Mouse (Mus musculus): ENCODE data around the gene St6galnac5. TPM values are rescaled to one million over a fixed set of nuclear protein-coding genes. Genes with fewer than 3 reads are reported as not detected.

The St6galnac5 gene
- 0.70 and 1.4 TPM in 2 replicates for total RNA-seq (2021)
- long read RNA-seq, experiment 1, full-length matches to known transcripts = 1 of 1 reads
- long read RNA-seq, experiment 1, partial matches to known transcripts = 0 of 1 reads
- long read RNA-seq, experiment 1, other reads (novel, unspliced or antisense) = 0 of 1 reads
- long read RNA-seq, experiment 2, full-length matches to known transcripts = 1 of 2 reads
- long read RNA-seq, experiment 2, partial matches to known transcripts = 1 of 2 reads
- long read RNA-seq, experiment 2, other reads (novel, unspliced or antisense) = 0 of 2 reads

GRCm38 (mm10) chr3:152981988-152982387 is at the start of gene St6galnac5:
Gene St6galnac5, minus strand, starts transcription at chr3:152982246.
- no peak for DNase-seq

DNA sequence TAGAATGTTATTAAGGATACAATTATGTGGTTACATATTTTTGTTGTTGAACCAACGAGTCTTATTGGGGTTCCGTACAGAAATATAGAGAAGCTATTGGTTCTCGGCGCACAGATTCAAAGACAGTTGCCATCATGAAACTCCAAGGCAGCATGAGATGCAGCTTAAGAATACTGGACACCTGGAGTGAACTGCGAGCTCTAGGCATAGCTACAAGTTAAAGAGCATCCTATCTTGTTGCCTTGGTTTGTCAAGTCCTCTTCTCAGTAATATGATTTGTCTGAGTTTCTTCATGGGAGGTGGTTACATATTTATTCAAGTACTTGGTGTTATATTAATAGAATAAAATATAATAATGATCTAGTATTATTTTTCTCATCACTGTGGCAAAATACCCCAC is 48.7 kb upstream of the St6galnac5 start:
- DNase-seq = no peak

- DNase-seq = no peak
Observed at GRCm38 (mm10) chr3:153024016-153024415, 42.0 kb upstream of the St6galnac5 start.

DNA sequence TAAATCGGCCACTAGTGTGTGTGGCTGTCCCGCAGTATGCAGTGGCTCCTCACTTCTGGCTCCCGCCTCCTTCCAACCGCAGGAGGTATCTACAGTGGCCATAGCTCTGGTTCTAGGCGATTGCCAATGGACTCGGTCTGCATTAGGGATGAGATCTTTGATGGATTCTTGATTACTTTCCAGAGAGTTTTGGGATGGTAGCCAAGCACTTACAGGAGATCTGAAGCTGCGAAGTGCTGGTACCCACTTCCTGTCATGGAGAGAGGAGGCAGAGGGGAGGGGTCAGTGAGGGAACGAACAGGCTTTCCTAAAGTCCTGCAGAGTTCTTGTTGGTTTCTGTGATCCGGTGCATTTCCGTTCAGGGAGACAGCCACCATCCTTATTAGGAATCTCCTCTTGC is 36.0 kb upstream of the St6galnac5 start:
- DNase-seq = no peak

DNA sequence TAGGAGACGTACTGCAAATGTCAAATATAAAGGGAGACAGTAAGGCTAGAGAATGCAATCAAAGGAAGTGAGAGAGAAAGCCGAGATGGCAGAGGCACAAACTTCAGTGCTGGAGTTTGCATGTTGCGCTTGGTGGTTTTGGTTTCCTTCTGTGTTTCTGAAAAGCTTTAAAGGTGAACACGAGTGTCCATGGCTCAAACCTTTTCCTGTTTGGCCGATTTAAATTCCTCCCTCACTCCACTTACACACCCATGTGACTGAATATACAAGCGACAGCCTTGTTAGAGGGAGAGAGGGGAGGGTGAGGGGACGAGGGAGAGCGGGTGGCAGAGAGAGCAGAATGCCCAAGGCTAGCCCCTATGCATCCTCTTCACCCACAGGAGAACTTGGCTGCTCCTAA is 34.3 kb upstream of the St6galnac5 start:
- no peak for DNase-seq

DNA sequence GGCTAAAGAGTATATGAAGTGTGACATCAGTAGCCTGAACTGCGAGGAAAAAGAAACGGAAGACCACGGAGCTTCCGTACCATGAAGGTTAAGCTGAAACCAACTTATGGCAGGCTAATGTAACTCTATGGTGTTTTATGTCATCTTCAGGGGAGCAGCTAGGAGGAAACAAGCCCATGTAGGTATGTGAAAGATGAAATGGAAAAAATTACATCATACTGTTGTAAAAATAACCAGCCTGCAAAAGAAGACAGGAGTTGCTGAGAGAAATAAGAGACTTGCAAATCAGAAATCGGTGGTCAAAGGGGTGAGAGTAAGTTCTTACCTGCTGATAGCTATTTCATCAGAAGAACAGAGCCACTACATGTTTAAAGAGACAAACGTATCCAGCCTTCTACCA is 24.8 kb upstream of the St6galnac5 start:
- DNase-seq = no peak

DNA sequence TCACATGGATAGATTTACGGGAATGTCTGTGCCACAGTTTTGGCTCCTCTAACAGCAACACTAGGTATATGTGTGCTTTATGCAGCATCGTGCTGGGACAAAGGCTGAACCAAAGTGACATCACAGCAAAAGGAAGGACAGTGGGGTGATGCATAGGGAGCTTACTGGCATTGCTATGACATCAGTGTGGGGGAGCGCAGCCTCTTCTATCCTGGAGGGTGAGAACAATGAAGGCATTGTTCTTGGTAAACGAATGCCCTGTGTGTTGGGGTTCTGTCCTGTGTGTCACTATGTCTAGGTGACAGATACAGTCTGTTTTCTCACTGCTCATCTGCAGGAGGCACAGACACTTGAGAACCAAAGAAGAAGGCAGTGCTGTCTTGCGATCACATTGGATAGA is 16.9 kb upstream of the St6galnac5 start:
- DNase-seq = no peak

GRCm38 (mm10) chr3:152998106-152998505 is 16.1 kb upstream of the St6galnac5 start:
- no peak for DNase-seq

- no peak for DNase-seq
Observed at GRCm38 (mm10) chr3:152993608-152994007, 11.6 kb upstream of the St6galnac5 start.

GRCm38 (mm10) chr3:152990787-152991186 is 8.7 kb upstream of the St6galnac5 start:
- DNase-seq = no peak

- peak; percentile 22 for DNase-seq
Observed at GRCm38 (mm10) chr3:152980978-152981974, 770 bp downstream of the St6galnac5 start.

DNA sequence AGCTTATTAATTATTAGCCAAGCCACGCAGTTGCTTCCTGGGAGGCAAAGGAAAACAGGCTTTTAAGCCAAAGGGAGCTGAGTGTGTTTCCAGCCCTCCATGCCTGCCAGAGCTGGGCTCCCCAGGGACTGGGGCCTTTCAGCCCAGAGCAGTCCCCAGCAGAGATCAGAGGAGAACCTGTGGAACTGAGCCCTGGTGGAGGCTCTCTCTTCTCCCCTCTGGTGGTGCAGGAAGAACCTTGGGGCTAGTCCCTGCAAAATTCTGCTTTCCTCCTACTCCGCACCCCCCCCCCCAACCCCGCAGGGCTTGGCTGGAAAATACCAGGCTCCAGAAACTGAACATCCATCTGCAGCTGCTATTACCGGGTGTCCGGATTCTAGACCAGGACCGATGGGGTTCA is 1.6 kb downstream of the St6galnac5 start:
- peak; percentile 53 for DNase-seq

- DNase-seq = no peak
Observed at GRCm38 (mm10) chr3:152979481-152980092, 2.5 kb downstream of the St6galnac5 start.

GRCm38 (mm10) chr3:152971373-152971772 is 10.7 kb downstream of the St6galnac5 start:
- no peak for DNase-seq

DNA sequence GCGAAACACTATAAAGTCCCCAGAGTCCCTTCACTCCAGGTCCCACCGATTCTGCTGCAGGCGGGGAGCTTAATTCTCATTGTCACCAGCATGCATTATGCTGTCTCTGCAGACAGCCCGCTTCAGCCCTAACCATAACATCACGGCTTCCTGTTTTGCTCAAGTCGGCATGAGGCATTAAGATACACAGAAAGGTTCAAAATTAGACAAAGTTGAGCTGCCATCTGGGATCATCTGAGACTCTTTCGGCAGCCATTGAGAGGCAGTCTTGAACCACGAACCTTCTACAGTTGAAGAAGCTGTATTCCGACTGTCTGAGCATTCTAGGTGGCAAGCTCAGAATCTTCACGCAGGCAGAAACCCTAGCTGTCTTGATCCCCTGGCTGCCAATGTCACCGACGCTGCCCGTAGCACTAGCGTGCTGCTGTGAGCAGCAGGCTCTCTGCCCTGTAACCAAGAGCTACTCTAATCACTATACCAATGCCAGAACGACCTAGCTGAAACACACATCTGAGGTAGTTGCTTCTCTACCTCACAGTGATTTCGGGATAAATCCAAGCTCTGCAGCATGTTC is 12.2 kb downstream of the St6galnac5 start:
- no peak for DNase-seq

DNA sequence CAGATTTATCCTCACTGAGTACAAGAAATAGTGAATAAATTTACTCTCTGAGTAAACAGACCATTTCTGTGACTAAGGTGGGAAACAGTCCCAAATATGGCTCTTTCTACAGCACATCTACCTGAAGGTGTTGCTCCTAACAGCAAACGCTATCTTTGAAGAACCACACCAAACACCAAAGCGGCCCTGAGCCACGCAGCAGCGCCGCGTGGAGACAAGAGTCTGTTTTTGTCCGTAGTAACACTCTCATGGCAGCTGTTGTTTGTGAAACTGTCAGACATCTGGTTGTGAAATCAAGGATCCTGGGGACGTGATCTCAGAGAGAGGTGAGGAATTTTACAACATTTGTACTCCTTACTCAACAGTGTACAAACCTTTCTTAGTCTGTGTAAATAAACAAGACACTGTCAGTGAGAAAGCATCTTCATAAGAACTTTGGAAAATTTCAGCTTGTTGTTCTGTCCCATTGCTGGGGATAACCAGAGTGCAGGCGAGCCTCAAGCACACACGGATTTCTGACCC is 20.1 kb downstream of the St6galnac5 start:
- DNase-seq = no peak

DNA sequence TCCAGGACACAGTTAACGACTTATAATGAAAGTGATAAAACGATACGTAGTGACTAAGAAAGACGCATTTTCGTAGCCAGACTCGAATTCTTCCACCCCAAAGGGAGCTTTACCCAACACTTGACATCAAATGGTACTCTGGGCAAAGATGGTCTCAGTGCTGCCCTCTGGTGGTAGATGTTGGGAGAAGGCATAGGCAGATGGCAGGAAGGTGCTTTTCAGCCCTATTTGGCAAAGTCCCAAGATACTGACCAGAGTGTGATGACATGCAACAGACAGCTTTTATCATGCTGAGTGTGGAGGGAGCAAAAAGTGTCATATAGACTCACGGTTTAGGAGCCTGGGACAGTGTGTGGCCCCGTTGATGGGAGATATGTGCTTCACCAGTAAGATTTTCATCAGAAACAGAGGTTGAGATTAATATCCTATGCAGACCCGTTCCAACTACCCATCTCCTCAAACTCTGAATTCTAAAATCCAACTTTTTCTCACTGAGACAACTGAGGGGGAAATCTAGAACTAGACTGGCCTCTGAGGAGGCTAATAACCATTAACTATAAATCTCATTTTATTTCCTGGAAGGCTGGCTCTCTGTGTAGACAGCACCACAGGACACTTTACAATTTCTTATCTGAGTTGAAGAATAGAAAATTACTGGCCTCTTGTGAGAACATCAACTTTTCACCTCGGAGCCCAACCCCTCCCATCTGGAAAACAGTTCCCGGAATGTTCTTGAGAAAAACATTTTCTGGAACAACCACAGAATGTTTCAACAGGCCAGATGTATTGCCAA is 23.5 kb downstream of the St6galnac5 start:
- peak; percentile 81 for DNase-seq

DNA sequence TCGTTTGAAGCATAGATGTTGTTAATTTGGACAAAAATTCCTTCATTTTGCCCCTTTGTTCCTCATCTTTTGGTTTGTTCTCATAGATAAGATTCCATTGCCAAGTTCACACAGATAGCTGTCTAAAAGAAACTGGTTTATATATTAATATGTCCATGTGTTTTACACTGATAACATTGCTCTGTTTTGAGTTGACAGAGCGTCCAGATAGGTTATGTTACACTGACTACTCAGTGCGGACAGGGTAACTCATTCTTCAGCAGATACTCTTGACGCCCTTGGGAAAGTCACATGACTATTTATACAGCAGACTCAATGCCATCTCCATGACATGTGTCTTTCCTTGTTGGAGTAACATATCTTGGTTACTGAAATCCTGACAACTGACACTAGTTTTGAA is 25.3 kb downstream of the St6galnac5 start:
- DNase-seq = no peak

DNA sequence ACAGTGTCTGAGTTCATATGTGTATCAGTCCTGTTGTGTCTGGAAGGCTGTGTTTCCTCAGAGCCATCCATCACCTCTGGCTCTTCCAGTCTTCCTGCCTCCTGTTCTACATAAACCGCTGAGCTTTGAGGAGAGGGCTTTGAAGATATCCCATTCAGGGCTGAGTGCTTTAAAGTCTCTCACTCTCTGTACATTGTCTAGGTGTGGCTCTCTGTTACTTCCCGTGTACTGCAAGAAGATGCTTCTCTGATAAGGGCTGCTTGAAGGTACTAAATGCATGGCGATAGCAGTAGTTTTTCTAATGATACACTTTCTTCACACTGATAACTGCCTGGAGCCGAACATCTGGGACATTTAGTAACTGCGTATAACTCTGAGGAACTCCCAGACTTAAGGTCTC is 26.0 kb downstream of the St6galnac5 start:
- no peak for DNase-seq

GRCm38 (mm10) chr3:152951634-152952545 is 30.2 kb downstream of the St6galnac5 start:
- no peak for DNase-seq
